In the genomic region with DNA sequence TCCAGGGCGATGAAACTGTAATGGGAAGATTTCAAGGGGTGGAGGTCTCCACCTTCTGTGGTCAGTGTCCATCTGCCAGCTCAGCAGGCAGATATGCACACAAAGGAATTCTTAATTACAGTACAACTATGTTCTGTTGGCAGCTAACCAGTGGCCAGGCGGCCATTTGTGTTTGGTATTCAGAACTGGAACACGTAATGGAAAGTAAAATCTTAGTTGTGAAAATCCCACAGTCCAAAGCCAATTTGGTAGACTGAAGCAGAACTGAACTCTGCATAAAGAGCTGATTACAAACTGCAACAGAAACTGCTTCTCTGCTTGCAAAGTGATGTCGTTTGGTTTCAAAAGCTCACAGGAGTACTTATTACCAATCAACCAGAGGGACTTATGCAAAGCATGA, we compare ENCODE assay signal across 18 mouse cellular contexts. TPM values are rescaled to one million over a fixed set of nuclear protein-coding genes. Genes with fewer than 3 reads are reported as not detected.
"Had no signal": no experiment of that assay in that cellular context is flagged by ENCODE, and none has a peak within 500 bp of the region (broad histone marks: within the 10 kb centered on the region; RNA-seq: fewer than 3 reads in every experiment).

No protein-coding gene starts in this region.

- H3K36me3 ChIP-seq: limb, embryonic 12.5 days; lung, embryonic 15.5 days; midbrain, embryonic 12.5 days had no signal

- H3K4me3 ChIP-seq: left cerebral cortex, adult 2 months; limb, embryonic 12.5 days; lung, embryonic 15.5 days; midbrain, embryonic 12.5 days had no signal

- H3K9me3 ChIP-seq: limb, embryonic 12.5 days; lung, embryonic 15.5 days; midbrain, embryonic 12.5 days had no signal

- H3K9ac ChIP-seq: limb, embryonic 12.5 days; liver, embryonic 14.5 days; lung, embryonic 15.5 days; midbrain, embryonic 12.5 days had no signal

- H3K4me2 ChIP-seq: limb, embryonic 12.5 days; lung, embryonic 15.5 days; midbrain, embryonic 12.5 days had no signal

- H3K4me1 ChIP-seq: limb, embryonic 12.5 days; lung, embryonic 15.5 days; midbrain, embryonic 12.5 days had no signal

- H3K27ac ChIP-seq: kidney, postnatal 0 days; left cerebral cortex, adult 2 months; limb, embryonic 12.5 days; liver, embryonic 14.5 days; lung, embryonic 15.5 days; midbrain, embryonic 12.5 days had no signal

- DNase-seq: kidney, adult 11 months; kidney, adult 9 months; kidney, postnatal 36 days; right cerebral cortex, postnatal 4 days; spleen, adult 18-20 months; thymus, adult 18-20 months; thymus, postnatal 14 days had no signal

- H3K27me3 ChIP-seq: lung, embryonic 15.5 days had no signal

RNA-seq across cellular contexts. Expression of a gene that starts 18.5 kb away (rescaled TPM):
- polyA plus RNA-seq: limb, embryonic 12.5 days; liver, adult 2 months; liver, embryonic 14.5 days; lung, embryonic 15.5 days; midbrain, embryonic 12.5 days; midbrain, postnatal 0 days; neural tube, embryonic 14.5 days; stomach, embryonic 14.5 days; urinary bladder, adult 2 months had no signal
